Mouse (Mus musculus): ENCODE results near the gene Hist1h2bg. TPM values are rescaled to one million over a fixed set of nuclear protein-coding genes. Genes with fewer than 3 reads are reported as not detected.
"Not testable (repeated sequence)": the region's sequence is repeated elsewhere in the genome, so short reads cannot be mapped to it uniquely, and the experiment has no call there.

Gene Hist1h2bg
- total and polyA plus RNA-seq, 3 experiments: 14.7 to 2,580 TPM; not detected in 1

- H3K4me1 ChIP-seq (ENCODE audit: control insufficient read depth in 1 of 2, insufficient read depth in 2 of 2, low read length in 2 of 2): peaks cover 0 to 14% of the 10 kb centered on the region in 2 experiments; a peak in 2 of 4 replicates
- H3K9ac ChIP-seq (ENCODE audit: control insufficient read depth, low read depth, low read length, poor library complexity, severe bottlenecking): peak within 1 kb of the TSS; percentile 87
Observed at GRCm38 (mm10) chr13:23551146-23551834, 19.9 kb upstream of the Hist1h2bg start, which contains the start of gene Hist1h4f. TSS of gene Hist1h4f (minus strand) at chr13:23551648.

GRCm38 (mm10) chr13:23551931-23552914, 19.0 kb upstream of the Hist1h2bg start:
- TF ChIP-seq MXI1 (IDR thresholded peaks at IDR 0.05; ENCODE audit: low read depth, low read length): no peak
- TF ChIP-seq POLR2AphosphoS2 (IDR thresholded peaks at IDR 0.05; ENCODE audit: low read length): no peak
- TF ChIP-seq MYC (IDR thresholded peaks at IDR 0.05; ENCODE audit: low read depth, low read length): no peak
- no peak for TF ChIP-seq KAT2A (conservative IDR thresholded peaks at IDR 0.05; ENCODE audit: low read depth, low read length)
- TF ChIP-seq ETS1 (IDR thresholded peaks at IDR 0.05; ENCODE audit: low read depth, low read length): no peak
- peak overlapping the region in 1 of 2 experiments; percentile 35; a peak in 2 of 4 replicates for H3K4me3 ChIP-seq (ENCODE audit: control insufficient read depth in 1 of 2, insufficient read depth in 1 of 2, low read depth in 2 of 2, low read length in 2 of 2)

More at GRCm38 (mm10) chr13:23551146-23551834, 19.9 kb upstream of the Hist1h2bg start, which contains the start of gene Hist1h4f:
- DNase-seq (ENCODE audit: low read depth, low spot score): peak; percentile 97
- not testable (repeated sequence) for H3K79me2 ChIP-seq (ENCODE audit: control insufficient read depth, insufficient read depth, low read length, poor library complexity); H3K27me3 ChIP-seq (ENCODE audit: control insufficient read depth in 1 of 2, insufficient read depth in 2 of 2, low read length in 2 of 2); H3K9me3 ChIP-seq (replicated peaks; ENCODE audit: insufficient read depth, low read length)
- Histone ChIP-seq H3K27ac (ENCODE audit: control insufficient read depth, low read depth, low read length) (peak within 1 kb of the TSS; percentile 100), H3K4me3 (ENCODE audit: control insufficient read depth in 1 of 2, insufficient read depth in 1 of 2, low read depth in 2 of 2, low read length in 2 of 2) (peak within 1 kb of the TSS; percentile 0 to 44), H3K36me3 (ENCODE audit: control insufficient read depth in 1 of 2, insufficient read depth in 2 of 2, low read length in 2 of 2) (peaks cover 0 to 46% of the 10 kb centered on the region in 2 experiments; a peak in 2 of 4 replicates)
- peak; percentile 99 for TF ChIP-seq TBP (IDR thresholded peaks at IDR 0.05; ENCODE audit: low read depth, low read length)
- TF ChIP-seq TAL1 (IDR thresholded peaks at IDR 0.05; ENCODE audit: low read length): peak; percentile 21; the same call in 1 of the 2 replicates
- TF ChIP-seq UBTF (IDR thresholded peaks at IDR 0.05; ENCODE audit: borderline replicate concordance, insufficient read depth, low read depth, low read length): peak; percentile 98
- peak; percentile 97 to 99 for TF ChIP-seq POLR2A (IDR thresholded peaks at IDR 0.05; ENCODE audit: control insufficient read depth in 1 of 2, insufficient read depth in 1 of 2, low read depth in 1 of 2, low read length in 2 of 2, poor library complexity in 1 of 2)
- TF ChIP-seq POLR2AphosphoS5 (IDR thresholded peaks at IDR 0.05; ENCODE audit: borderline replicate concordance, low read depth, low read length): peak; percentile 97

More at GRCm38 (mm10) chr13:23551931-23552914, 19.0 kb upstream of the Hist1h2bg start:
- Histone ChIP-seq H3K9me3 (replicated peaks; ENCODE audit: insufficient read depth, low read length) (no peaks in the 10 kb centered on the region), H3K79me2 (ENCODE audit: control insufficient read depth, insufficient read depth, low read length, poor library complexity) (peaks cover 3% of the 10 kb centered on the region; the same call in 1 of the 2 replicates), H3K27ac (ENCODE audit: control insufficient read depth, low read depth, low read length) (peak overlapping the region; percentile 100), H3K4me1 (ENCODE audit: control insufficient read depth in 1 of 2, insufficient read depth in 2 of 2, low read length in 2 of 2) (peaks cover 0 to 11% of the 10 kb centered on the region in 2 experiments; a peak in 1 of 4 replicates), H3K9ac (ENCODE audit: control insufficient read depth, low read depth, low read length, poor library complexity, severe bottlenecking) (peak overlapping the region; percentile 85), H3K36me3 (ENCODE audit: control insufficient read depth in 1 of 2, insufficient read depth in 2 of 2, low read length in 2 of 2) (peaks cover 0 to 43% of the 10 kb centered on the region in 2 experiments; a peak in 2 of 4 replicates), H3K27me3 (ENCODE audit: control insufficient read depth in 1 of 2, insufficient read depth in 2 of 2, low read length in 2 of 2) (no peaks in the 10 kb centered on the region)
- peak; percentile 73 for DNase-seq (ENCODE audit: low read depth, low spot score)
